Mouse (Mus musculus): ENCODE data around the gene Stradb. TPM values are rescaled to one million over a fixed set of nuclear protein-coding genes. Genes with fewer than 3 reads are reported as not detected.
A peak's percentile ranks its signal among the peaks of the same experiment; 100 is the strongest.

Gene Stradb
- 14.6 and 15.0 TPM in 2 replicates for total RNA-seq (2017)

- ATAC-seq (replicated peaks in 1 of 2; ENCODE audit: insufficient read depth in 1 of 2, low FRiP score in 2 of 2, low TSS enrichment in 1 of 2, low read depth in 1 of 2, poor library complexity in 2 of 2, severe bottlenecking in 2 of 2), result peak; percentile 95 to 96
These were observed at the start of gene Stradb, which contains the start of gene Trak2 for GRCm38 (mm10) chr1:58973366-58974221. Stradb (plus strand) TSS chr1:58973522. Trak2 (minus strand) TSS chr1:58973430.

DNA sequence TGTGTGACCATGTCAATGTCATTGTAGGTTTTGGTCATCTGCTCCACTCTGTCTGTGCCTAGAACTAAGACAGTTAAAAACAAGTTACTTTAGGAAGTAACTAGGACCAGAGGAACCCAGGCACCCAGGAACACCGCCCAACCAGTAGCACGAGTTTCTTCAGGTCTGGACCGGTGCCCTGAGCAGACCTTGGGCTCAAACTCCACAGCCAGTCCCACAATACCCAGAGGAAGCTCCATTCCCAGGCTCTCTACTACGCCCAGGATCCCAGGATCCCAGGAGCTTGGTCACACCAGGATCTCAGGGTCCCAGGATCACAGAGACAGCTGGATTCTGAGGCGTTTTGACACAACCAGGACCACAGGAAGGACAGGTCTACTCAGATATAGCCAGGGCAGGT is 46.7 kb upstream of the Stradb start:
- ATAC-seq (replicated peaks in 1 of 2; ENCODE audit: insufficient read depth in 1 of 2, low FRiP score in 2 of 2, low TSS enrichment in 1 of 2, low read depth in 1 of 2, poor library complexity in 2 of 2, severe bottlenecking in 2 of 2), result no peak

DNA sequence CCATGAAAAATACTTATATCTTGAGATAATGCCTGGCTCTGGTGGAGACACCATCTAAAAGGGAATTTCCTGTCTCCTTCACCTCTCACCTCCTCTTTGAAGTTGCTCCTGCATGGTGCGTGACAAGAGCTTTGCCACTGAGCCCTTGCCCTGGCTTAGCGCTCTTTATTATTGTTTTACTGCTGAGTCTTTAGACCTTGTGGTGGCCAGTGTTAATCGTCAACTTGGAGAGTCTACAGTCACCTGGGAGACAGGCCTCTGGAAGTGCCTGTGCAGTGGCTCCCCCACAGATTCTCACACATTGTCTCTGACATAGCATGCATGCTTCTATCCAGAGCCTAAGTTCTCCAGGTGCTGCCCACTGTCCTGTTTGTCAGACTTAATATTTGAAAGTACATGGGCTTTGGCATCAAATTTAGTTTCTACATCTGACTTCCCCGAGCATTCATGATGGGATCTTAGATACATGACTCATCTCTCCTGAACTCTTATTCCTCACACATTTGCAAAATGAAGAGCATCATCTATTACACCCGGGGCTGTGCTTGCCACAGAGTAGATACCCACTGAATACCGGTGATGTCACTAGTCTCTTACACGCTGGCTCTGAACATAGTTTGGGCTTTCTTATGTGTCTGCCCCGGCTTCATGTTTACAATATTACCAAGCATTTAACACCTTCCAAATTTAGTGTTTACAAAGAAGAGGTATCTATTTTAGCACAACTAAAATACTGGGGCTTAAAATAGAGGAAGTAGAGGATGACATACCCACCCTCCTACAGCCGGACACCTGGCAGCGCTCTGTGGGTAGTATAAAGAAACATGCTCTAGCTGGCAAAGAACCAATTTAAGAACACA is 36.3 kb upstream of the Stradb start:
- no peak for ATAC-seq (replicated peaks in 1 of 2; ENCODE audit: insufficient read depth in 1 of 2, low FRiP score in 2 of 2, low TSS enrichment in 1 of 2, low read depth in 1 of 2, poor library complexity in 2 of 2, severe bottlenecking in 2 of 2)

DNA sequence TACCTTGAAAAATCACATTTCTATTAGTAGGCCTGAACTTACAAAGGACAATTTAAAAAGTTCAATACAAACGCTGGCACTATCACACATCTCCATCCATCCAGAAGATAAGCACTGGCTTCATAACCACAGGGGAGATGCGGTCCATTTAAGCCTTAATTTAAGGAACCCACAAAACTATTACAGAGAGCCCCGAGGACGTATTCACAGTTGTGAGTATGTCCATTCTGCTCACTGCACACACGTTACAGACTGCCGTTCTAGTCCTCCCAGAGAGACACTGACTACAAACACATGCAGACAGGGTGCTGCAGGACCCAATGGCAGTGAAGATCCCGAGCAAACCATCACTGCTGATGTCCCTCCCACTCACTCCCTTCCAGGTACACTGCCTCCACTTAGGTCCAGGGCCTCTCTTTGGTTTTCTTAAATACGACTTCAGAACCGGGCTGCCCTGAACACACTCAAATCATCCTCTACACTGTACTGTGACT is 35.7 kb upstream of the Stradb start:
- ATAC-seq (replicated peaks in 1 of 2; ENCODE audit: insufficient read depth in 1 of 2, low FRiP score in 2 of 2, low TSS enrichment in 1 of 2, low read depth in 1 of 2, poor library complexity in 2 of 2, severe bottlenecking in 2 of 2), result no peak

DNA sequence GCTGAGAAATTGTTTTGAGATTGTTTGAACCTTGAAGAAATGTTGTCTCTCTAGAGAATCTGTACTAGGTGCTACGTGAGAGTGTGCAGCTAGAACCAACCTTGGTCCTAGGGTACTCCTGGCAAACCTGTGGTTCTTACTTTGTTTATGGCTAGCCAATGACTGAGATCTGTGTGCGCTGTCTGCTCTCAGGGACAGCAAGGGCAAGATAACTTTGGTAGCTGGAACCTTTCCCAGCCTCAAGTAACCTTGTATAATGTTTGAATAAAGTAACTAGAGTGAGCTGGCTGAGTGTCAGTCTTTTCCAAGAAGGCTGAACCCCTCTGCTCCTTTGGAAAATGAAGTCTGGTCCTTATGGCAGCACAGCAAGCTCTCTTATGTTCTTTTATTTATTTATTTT is 27.8 kb upstream of the Stradb start:
- ATAC-seq (replicated peaks in 1 of 2; ENCODE audit: insufficient read depth in 1 of 2, low FRiP score in 2 of 2, low TSS enrichment in 1 of 2, low read depth in 1 of 2, poor library complexity in 2 of 2, severe bottlenecking in 2 of 2), result no peak

- no peak for ATAC-seq (replicated peaks in 1 of 2; ENCODE audit: insufficient read depth in 1 of 2, low FRiP score in 2 of 2, low TSS enrichment in 1 of 2, low read depth in 1 of 2, poor library complexity in 2 of 2, severe bottlenecking in 2 of 2)
These were observed 27.2 kb upstream of the Stradb start for GRCm38 (mm10) chr1:58945960-58946670.

DNA sequence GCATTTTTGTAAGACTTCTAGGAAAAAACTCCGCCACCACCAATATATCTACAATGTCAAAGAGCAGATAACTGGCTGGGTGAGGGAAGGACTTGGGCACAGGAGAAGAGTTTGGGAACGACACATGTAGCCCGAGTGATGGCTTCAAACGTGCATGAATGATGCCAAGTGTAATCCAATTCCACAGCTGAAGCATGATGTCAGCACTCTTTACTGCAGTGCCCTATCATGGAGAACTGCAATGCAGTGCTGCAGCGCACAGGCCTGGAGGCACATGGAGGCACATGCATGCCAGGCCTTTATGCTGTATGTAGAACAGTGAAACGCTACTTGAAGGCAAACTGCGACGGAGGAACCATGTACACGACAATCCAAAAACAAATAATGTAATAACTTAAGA is 26.6 kb upstream of the Stradb start:
- ATAC-seq (replicated peaks in 1 of 2; ENCODE audit: insufficient read depth in 1 of 2, low FRiP score in 2 of 2, low TSS enrichment in 1 of 2, low read depth in 1 of 2, poor library complexity in 2 of 2, severe bottlenecking in 2 of 2), result no peak

DNA sequence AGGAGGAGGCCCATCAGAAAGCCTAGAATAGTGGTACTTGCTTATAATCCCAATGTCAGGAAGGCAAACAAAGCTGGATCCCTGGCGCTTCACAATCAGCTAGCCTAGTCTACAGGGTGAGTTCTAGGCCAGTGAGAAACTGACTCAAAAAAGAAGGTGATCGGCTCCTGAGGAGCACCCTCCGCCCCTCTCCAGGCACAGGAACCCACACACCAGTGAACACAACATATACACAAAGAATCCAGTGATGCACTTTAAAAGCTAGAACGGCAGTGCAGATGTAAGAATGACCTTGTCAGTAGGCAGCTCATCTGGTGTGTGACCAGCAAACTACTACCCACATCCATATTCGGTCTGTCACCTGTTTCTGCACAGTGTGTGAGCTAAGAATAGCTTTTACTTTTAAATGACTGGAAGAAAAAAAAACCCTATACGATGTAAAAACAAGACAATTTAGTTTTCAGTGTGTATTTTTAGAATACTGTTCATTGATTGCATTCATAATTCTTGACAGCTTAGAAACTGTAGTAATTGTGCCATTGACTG is 23.7 kb upstream of the Stradb start:
- ATAC-seq (replicated peaks in 1 of 2; ENCODE audit: insufficient read depth in 1 of 2, low FRiP score in 2 of 2, low TSS enrichment in 1 of 2, low read depth in 1 of 2, poor library complexity in 2 of 2, severe bottlenecking in 2 of 2), result no peak

- ATAC-seq (replicated peaks in 1 of 2; ENCODE audit: insufficient read depth in 1 of 2, low FRiP score in 2 of 2, low TSS enrichment in 1 of 2, low read depth in 1 of 2, poor library complexity in 2 of 2, severe bottlenecking in 2 of 2), result no peak
These were observed 22.2 kb upstream of the Stradb start for GRCm38 (mm10) chr1:58950899-58951648.

- no peak for ATAC-seq (replicated peaks in 1 of 2; ENCODE audit: insufficient read depth in 1 of 2, low FRiP score in 2 of 2, low TSS enrichment in 1 of 2, low read depth in 1 of 2, poor library complexity in 2 of 2, severe bottlenecking in 2 of 2)
These were observed 21.5 kb upstream of the Stradb start for GRCm38 (mm10) chr1:58951841-58952240.

DNA sequence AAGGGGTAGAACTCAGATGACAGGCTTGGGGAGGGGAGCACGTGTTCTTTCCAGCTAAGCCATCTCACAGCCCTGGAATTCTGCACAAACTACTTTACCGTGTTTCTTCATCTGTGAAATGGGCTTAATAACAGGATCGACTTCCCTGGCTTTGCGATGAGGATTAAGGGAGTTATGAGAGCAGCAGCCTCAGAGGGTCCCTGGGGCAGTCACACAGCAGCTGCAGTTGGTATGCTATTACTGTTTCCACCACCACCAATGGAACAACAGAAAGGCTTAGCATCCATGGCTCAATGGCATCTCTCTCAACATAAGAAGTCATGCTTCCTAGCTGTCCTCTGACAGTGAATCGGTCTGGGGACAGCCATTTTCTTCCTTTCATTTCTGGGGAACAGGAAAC is 20.8 kb upstream of the Stradb start:
- no peak for ATAC-seq (replicated peaks in 1 of 2; ENCODE audit: insufficient read depth in 1 of 2, low FRiP score in 2 of 2, low TSS enrichment in 1 of 2, low read depth in 1 of 2, poor library complexity in 2 of 2, severe bottlenecking in 2 of 2)

- ATAC-seq (replicated peaks in 1 of 2; ENCODE audit: insufficient read depth in 1 of 2, low FRiP score in 2 of 2, low TSS enrichment in 1 of 2, low read depth in 1 of 2, poor library complexity in 2 of 2, severe bottlenecking in 2 of 2), result no peak
These were observed 20.3 kb upstream of the Stradb start for GRCm38 (mm10) chr1:58952997-58953396.

- ATAC-seq (replicated peaks in 1 of 2; ENCODE audit: insufficient read depth in 1 of 2, low FRiP score in 2 of 2, low TSS enrichment in 1 of 2, low read depth in 1 of 2, poor library complexity in 2 of 2, severe bottlenecking in 2 of 2), result peak; percentile 57 to 77
These were observed 19.5 kb upstream of the Stradb start for GRCm38 (mm10) chr1:58953686-58954434.

GRCm38 (mm10) chr1:58954578-58955410 is 18.5 kb upstream of the Stradb start:
- no peak for ATAC-seq (replicated peaks in 1 of 2; ENCODE audit: insufficient read depth in 1 of 2, low FRiP score in 2 of 2, low TSS enrichment in 1 of 2, low read depth in 1 of 2, poor library complexity in 2 of 2, severe bottlenecking in 2 of 2)

GRCm38 (mm10) chr1:58955716-58956115 is 17.6 kb upstream of the Stradb start:
- no peak for ATAC-seq (replicated peaks in 1 of 2; ENCODE audit: insufficient read depth in 1 of 2, low FRiP score in 2 of 2, low TSS enrichment in 1 of 2, low read depth in 1 of 2, poor library complexity in 2 of 2, severe bottlenecking in 2 of 2)
